Mouse (Mus musculus) lung, postnatal 25 days (tissue): ENCODE results near the gene 9430097D07Rik.

Experiments used
- DNase-seq: peaks from one replicate; pipeline ENCODE4 v3.0.0; 2022; ENCODE audit warnings: low spot score

Gene 9430097D07Rik

GRCm38 (mm10) chr2:32559570-32559969, 15.9 kb downstream of the 9430097D07Rik start:
- no peak for DNase-seq

GRCm38 (mm10) chr2:32556019-32556418, 19.5 kb downstream of the 9430097D07Rik start:
- DNase-seq, result no peak

GRCm38 (mm10) chr2:32555484-32555883, 20.0 kb downstream of the 9430097D07Rik start:
- peak; percentile 69 for DNase-seq

DNA sequence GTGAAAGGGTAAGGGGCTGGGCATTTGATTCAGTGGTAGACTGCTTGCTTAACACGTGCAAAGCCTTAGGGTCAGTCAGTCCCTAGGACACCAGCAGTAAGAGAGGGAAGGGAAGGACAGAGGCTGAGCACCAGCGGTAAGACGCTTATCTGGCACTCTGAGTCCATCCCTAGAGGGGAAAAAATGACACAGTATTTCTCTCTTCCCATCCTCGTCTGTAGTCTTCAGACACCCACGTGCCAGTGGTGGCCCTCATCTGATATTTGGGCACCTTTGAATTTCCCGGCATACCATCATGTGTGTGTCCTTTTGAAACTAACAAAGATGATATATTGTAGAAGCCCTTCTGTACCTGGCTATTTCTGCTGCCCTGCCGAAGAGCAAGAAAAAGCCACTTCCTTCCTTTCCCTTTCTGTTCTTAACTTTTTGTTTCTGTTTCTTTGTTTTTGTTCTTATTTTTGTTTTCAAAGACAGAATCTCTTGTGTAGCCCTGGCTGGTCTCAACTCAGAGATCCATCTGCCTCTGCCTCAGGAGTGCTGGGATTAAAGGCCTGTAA, 21.8 kb downstream of the 9430097D07Rik start:
- DNase-seq, result no peak

GRCm38 (mm10) chr2:32551236-32551635, 24.2 kb downstream of the 9430097D07Rik start:
- no peak for DNase-seq

- DNase-seq, result no peak
These were observed 25.7 kb downstream of the 9430097D07Rik start for GRCm38 (mm10) chr2:32549764-32550163.

DNA sequence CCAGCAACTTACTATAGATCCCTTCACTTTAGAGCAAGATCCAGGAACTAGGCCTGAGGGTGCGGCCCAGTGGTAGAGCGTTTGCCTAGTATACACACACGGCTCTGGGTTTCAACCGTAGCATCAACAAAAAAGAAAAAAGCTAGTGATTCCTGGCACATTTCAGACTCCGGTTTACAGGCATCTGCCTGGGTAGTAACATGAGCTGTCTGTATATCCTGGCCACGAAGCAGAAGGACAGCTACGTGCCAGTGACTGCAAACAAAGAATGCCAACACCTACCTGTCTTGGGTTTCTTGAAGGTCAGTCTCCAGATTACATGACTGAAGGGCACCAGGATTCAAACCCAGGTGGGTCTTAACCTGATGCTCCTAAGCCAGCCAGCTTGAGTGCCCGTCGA, 26.3 kb downstream of the 9430097D07Rik start:
- no peak for DNase-seq

DNA sequence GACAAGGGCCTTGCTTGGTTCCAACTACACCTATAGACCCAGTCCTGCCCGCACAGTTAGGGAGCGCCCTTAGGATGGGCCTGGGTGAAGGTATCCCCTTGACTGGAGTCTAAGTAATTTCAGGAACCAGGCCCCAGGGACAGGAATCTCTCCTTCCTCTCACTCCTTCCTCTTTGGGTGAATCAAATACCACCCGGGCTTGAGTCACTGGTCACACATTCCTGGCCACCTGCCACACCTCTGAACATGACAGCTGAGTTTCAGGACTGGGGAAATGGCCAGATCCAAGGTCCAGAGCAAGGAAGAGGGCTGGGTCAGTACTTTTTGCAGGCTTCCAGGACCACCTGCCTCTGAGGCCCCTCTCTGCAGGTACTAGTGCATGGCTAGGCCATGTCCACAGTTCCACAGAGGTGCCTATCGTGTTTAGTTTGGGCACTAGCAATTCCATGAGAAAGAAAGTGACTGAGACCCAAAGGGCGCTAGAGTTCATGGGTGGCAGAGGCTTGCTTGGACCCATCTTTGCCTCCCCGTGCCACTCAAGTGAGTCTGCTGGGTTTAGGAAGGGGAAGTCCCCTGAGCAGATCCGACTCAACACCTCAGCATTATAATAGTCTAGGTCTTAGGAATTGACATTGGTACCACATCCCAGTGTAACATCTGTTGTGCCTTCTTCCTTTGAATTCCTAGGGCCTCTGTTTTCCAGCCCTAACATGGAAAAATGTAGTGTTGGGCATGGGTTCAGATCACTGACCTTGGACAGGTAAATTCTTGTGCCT, 27.3 kb downstream of the 9430097D07Rik start:
- DNase-seq, result no peak

DNA sequence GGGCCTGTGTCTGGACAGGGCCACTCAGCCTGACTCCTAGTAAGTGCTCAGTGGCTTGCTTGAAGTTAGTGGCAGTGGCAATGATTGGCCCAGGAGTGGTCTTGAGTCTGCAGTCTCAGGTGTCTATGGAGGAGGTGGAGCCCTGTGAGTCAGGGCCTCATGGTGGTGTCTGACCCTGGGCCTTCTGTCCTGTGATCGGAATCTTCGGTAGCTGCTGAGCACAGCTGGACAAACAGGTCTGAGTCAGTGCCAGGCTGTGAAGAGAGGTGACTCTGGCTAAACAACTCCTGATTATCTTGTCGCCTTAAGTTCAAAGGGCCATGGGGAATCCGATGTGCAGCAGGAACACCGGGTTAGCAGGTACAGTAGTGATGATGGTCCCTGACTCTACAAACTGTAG, 28.1 kb downstream of the 9430097D07Rik start:
- DNase-seq, result no peak

- DNase-seq, result no peak
These were observed 28.5 kb downstream of the 9430097D07Rik start for GRCm38 (mm10) chr2:32546951-32547350.

GRCm38 (mm10) chr2:32543031-32543449, 32.4 kb downstream of the 9430097D07Rik start:
- no peak for DNase-seq

GRCm38 (mm10) chr2:32541986-32542573, 33.4 kb downstream of the 9430097D07Rik start:
- DNase-seq, result no peak

DNA sequence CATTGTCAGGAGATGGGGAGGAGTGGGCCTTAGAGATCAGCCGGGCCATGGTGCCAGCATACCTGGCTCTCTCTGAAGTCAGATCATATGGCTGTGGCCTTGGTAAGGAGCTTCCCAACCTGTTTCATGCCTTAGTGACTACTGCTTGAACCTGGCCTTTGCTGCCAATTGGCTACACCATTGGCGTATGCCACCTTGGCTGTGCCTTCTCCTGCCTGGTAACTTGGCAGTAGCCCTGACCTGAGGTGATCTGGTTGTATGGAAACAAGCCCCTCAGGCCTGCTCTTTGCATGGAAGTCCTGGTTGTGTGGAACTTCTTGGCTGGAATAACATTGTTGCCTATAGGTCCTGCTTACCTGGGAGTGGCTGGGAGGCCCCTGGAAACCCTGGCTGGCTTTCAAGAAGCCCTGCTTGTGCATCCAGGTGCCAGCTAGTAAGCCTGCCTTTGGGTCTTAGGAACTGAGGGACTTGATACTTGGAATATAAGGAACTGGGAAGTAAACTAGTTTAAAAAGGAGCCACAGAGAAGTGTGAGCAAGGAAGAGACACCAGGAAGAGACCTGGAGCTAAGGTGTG, 34.1 kb downstream of the 9430097D07Rik start:
- DNase-seq, result no peak

DNA sequence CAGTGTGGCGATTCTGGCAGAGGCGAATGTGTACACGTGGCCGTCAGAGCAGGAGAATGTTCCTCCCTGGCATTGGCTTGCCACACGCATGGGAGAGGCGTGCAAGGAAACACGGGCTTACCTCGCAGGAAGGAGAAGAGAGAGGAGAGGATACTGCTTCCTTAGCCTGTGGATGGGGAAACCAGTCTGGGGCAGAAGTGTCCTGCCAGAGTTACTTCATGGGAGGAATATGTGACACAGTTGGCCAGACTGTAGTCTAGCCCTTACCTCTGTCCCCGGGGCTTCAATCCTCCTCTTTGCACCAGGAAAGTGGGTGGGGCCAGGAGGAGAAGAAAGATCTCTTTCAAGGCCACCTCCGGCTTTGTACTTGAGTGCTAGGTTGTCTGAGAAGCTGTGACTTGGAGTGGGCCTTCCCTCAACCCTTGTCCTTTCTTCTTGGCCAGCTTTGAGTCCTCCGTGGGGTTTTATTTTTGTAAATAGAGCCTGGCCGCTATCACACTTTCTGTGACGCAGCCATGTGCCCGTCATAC, 36.0 kb downstream of the 9430097D07Rik start:
- DNase-seq, result no peak

DNA sequence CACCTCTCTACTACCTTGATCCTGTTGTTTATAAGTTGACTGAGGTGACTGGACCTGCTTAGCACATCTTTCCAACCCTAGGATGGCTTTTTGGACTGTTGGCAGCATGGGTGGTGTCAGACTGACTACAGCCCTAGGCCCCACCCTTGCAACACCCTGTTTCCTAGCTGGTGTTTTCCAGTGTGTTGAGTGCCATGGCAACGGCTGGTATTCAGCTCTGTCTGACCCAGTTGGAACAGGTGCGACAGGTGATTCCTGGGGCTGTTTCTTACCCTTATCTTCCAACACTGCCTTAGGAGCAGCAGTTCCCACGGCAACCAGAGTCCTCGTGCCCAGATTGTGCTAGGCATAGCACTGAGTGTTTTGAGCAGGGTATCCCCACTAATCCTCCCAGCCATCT, 37.0 kb downstream of the 9430097D07Rik start:
- DNase-seq, result no peak

DNA sequence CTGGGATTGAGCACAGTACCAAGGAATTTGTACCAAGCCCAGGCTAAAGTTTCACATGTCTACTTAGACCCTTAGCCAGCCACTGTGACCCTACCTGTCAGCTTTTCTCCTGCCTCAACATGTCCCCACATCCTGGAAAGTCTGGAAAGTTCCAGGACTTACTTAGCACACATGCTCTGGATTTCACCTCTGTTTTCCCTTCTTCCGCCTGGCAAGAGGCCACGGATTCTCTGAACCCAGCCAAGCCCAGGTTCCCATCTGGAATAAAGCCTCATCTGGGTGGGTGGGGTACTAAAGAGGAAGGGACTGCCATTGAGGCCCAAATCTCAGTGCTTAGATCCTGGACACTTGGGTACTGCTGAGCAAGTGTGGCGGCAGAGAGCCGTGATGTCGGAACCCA, 37.5 kb downstream of the 9430097D07Rik start:
- DNase-seq, result no peak

- DNase-seq, result no peak
These were observed 38.1 kb downstream of the 9430097D07Rik start for GRCm38 (mm10) chr2:32537360-32537905.

DNA sequence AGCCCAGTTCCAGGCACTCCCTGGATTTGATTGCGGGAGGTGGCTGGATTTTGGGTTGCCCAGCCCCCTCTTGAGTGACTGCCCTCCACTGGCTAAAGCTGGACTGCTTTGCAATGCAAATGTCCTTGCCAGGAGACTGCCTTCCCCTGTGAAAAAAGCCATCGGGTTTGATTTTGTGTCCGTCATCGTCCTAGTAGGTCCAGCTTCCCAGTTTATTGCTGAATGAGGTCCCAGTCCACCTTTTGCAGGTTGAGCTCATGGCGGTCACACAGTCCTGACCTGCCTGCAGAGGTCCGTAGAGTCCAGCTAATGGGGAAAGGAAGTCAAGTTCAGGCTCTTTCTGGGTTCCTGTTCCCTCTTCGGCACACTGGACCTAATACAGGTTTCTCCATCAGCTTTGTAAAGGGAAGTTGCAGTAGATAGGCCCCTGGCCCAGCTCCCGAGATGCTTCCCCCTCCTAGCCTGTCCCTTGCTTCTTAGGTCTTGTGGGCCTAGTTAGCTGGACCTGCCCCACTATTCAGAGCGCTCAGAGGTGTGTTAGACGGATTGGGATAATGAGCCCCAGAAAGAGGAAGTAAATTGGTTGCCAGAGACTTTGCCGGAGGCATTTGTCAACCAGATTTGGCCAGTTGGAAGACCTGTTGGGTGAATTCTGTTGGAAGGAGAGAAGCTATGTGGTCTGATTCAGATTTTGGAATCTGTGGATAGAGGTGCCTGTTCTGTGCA, 38.7 kb downstream of the 9430097D07Rik start:
- peak; percentile 55 for DNase-seq

GRCm38 (mm10) chr2:32536086-32536633, 39.3 kb downstream of the 9430097D07Rik start:
- no peak for DNase-seq

DNA sequence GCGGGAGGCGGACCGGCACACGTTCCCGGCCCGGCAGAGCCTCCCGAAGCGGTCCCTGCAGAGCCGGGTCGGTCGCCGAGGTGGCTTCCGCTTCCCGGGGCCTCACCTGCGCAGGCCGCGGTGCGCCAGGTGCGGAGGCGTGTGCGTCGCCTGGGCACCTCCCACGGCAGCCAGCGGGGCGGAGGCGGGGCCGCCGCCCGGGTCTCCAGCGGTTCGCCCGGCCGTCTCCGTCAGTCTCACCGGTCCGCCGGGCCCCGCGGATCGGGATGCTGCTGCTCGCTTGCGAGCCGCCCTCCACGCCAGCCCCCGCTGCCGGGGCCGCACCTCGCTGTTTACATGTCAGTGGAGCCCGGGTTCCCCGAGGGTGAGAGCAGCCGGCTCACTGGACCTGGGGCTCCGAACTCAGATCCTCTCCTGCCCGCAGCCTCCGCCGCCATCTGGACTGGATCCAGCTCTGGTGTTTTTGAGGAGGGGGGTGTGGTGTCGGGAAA, 39.9 kb downstream of the 9430097D07Rik start:
- DNase-seq, result peak; percentile 72
